Mouse (Mus musculus): Measurements from ENCODE around the gene Rab11fip3. TPM values are rescaled to one million over a fixed set of nuclear protein-coding genes. Genes with fewer than 3 reads are reported as not detected.

The Rab11fip3 gene
- polyA plus RNA-seq, 1 experiment from 2014 or later: 29.5 TPM

- no peak overlapping the region for H3K9ac ChIP-seq
- no peak overlapping the region for H3K4me3 ChIP-seq (replicated peaks; ENCODE audit: low read length)
- DNase-seq (ENCODE audit: low spot score) (no peak), ATAC-seq (ENCODE audit: low FRiP score) (no peak)
- no peaks in the 10 kb centered on the region for H3K27me3 ChIP-seq (ENCODE audit: control insufficient read depth, insufficient read depth, low read length)
- H3K4me2 ChIP-seq (replicated peaks): no peak overlapping the region
- no peaks in the 10 kb centered on the region for H3K4me1 ChIP-seq (replicated peaks; ENCODE audit: control insufficient read depth, insufficient read depth, low read length)
- no peak overlapping the region for H3K27ac ChIP-seq
- WGBS: 89% methylated on average over 11 of the region's 11 CpGs
- no peaks in the 10 kb centered on the region for H3K9me3 ChIP-seq (ENCODE audit: control insufficient read depth, low read length)
- peaks cover 27% of the 10 kb centered on the region for H3K36me3 ChIP-seq (replicated peaks; ENCODE audit: control insufficient read depth, insufficient read depth)
Observed at GRCm38 (mm10) chr17:25958771-25959494, 110.4 kb downstream of the Rab11fip3 start.

- Histone ChIP-seq H3K27me3 (ENCODE audit: control insufficient read depth, insufficient read depth, low read length) (peaks cover 11% of the 10 kb centered on the region), H3K9ac (no peak overlapping the region), H3K36me3 (replicated peaks; ENCODE audit: control insufficient read depth, insufficient read depth) (peaks cover 26% of the 10 kb centered on the region), H3K27ac (no peak overlapping the region), H3K4me2 (replicated peaks) (no peak overlapping the region), H3K9me3 (ENCODE audit: control insufficient read depth, low read length) (no peaks in the 10 kb centered on the region), H3K4me3 (replicated peaks; ENCODE audit: low read length) (no peak overlapping the region), H3K4me1 (replicated peaks; ENCODE audit: control insufficient read depth, insufficient read depth, low read length) (no peaks in the 10 kb centered on the region)
- DNase-seq (ENCODE audit: low spot score): no peak
- WGBS: 68% methylated on average over 14 of the region's 14 CpGs
- no peak for ATAC-seq (ENCODE audit: low FRiP score)
Observed at GRCm38 (mm10) chr17:25957586-25958051, 111.7 kb downstream of the Rab11fip3 start.

DNA sequence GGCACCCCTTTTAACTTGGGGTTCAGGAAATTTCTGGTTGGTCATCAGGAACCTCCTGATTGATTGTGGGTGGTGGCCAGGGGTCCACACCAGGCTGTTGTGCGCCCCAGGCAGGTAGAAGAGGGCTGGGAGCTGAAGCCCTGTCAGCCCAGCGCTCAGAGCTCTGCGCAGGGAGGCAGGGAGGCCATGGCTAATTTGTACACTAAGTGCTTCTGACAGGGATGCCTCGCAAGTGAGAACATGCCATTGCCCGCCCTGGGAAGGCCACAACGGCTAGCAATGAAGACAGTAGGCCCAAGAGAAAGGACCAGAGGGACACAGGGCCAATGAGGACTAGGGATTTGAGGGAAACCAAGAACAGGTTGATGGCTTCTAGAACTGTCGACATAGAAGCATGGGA is 112.7 kb downstream of the Rab11fip3 start:
- H3K4me3 ChIP-seq (replicated peaks; ENCODE audit: low read length): no peak overlapping the region
- no peak overlapping the region for H3K4me2 ChIP-seq (replicated peaks)
- DNase-seq (ENCODE audit: low spot score) (no peak), ATAC-seq (ENCODE audit: low FRiP score) (no peak)
- peaks cover 21% of the 10 kb centered on the region for H3K27me3 ChIP-seq (ENCODE audit: control insufficient read depth, insufficient read depth, low read length)
- no peaks in the 10 kb centered on the region for H3K9me3 ChIP-seq (ENCODE audit: control insufficient read depth, low read length)
- H3K36me3 ChIP-seq (replicated peaks; ENCODE audit: control insufficient read depth, insufficient read depth): peaks cover 16% of the 10 kb centered on the region
- no peak overlapping the region for H3K9ac ChIP-seq
- H3K4me1 ChIP-seq (replicated peaks; ENCODE audit: control insufficient read depth, insufficient read depth, low read length): peaks cover 5% of the 10 kb centered on the region
- WGBS: 86% methylated on average over 7 of the region's 7 CpGs
- peak overlapping the region; percentile 14; the same call in 1 of the 2 replicates for H3K27ac ChIP-seq

GRCm38 (mm10) chr17:25956201-25956600 is 113.2 kb downstream of the Rab11fip3 start:
- peak overlapping the region; percentile 14; the same call in 1 of the 2 replicates for H3K27ac ChIP-seq
- H3K4me1 ChIP-seq (replicated peaks; ENCODE audit: control insufficient read depth, insufficient read depth, low read length): peaks cover 9% of the 10 kb centered on the region
- H3K27me3 ChIP-seq (ENCODE audit: control insufficient read depth, insufficient read depth, low read length): peaks cover 25% of the 10 kb centered on the region
- no peak overlapping the region for H3K4me3 ChIP-seq (replicated peaks; ENCODE audit: low read length)
- DNase-seq (ENCODE audit: low spot score) (no peak), ATAC-seq (ENCODE audit: low FRiP score) (0 out of 2 replicates have a peak, but pooled peaks have one; percentile 39)
- H3K9me3 ChIP-seq (ENCODE audit: control insufficient read depth, low read length): no peaks in the 10 kb centered on the region
- no peak overlapping the region for H3K9ac ChIP-seq
- no peak overlapping the region for H3K4me2 ChIP-seq (replicated peaks)
- 56% methylated on average over 7 of the region's 7 CpGs for WGBS
- peaks cover 13% of the 10 kb centered on the region for H3K36me3 ChIP-seq (replicated peaks; ENCODE audit: control insufficient read depth, insufficient read depth)

GRCm38 (mm10) chr17:25955736-25956135 is 113.6 kb downstream of the Rab11fip3 start:
- H3K4me3 ChIP-seq (replicated peaks; ENCODE audit: low read length): no peak overlapping the region
- no peak for DNase-seq (ENCODE audit: low spot score)
- H3K9ac ChIP-seq: no peak overlapping the region
- H3K4me1 ChIP-seq (replicated peaks; ENCODE audit: control insufficient read depth, insufficient read depth, low read length): peaks cover 11% of the 10 kb centered on the region
- peaks cover 13% of the 10 kb centered on the region for H3K36me3 ChIP-seq (replicated peaks; ENCODE audit: control insufficient read depth, insufficient read depth)
- no peaks in the 10 kb centered on the region for H3K9me3 ChIP-seq (ENCODE audit: control insufficient read depth, low read length)
- no peak overlapping the region for H3K27ac ChIP-seq
- H3K27me3 ChIP-seq (ENCODE audit: control insufficient read depth, insufficient read depth, low read length): peaks cover 29% of the 10 kb centered on the region
- 76% methylated on average over 3 of the region's 3 CpGs for WGBS
- no peak overlapping the region for H3K4me2 ChIP-seq (replicated peaks)
- no peak for ATAC-seq (ENCODE audit: low FRiP score)

- ATAC-seq (ENCODE audit: low FRiP score): no peak
- peaks cover 11% of the 10 kb centered on the region for H3K4me1 ChIP-seq (replicated peaks; ENCODE audit: control insufficient read depth, insufficient read depth, low read length)
- H3K4me3 ChIP-seq (replicated peaks; ENCODE audit: low read length): no peak overlapping the region
- WGBS: 86% methylated on average over 2 of the region's 2 CpGs
- H3K36me3 ChIP-seq (replicated peaks; ENCODE audit: control insufficient read depth, insufficient read depth): peaks cover 13% of the 10 kb centered on the region
- no peak overlapping the region for H3K27ac ChIP-seq
- no peak overlapping the region for H3K9ac ChIP-seq
- DNase-seq (ENCODE audit: low spot score): no peak
- peaks cover 40% of the 10 kb centered on the region for H3K27me3 ChIP-seq (ENCODE audit: control insufficient read depth, insufficient read depth, low read length)
- H3K9me3 ChIP-seq (ENCODE audit: control insufficient read depth, low read length): no peaks in the 10 kb centered on the region
- H3K4me2 ChIP-seq (replicated peaks): no peak overlapping the region
Observed at GRCm38 (mm10) chr17:25954671-25955070, 114.7 kb downstream of the Rab11fip3 start.

DNA sequence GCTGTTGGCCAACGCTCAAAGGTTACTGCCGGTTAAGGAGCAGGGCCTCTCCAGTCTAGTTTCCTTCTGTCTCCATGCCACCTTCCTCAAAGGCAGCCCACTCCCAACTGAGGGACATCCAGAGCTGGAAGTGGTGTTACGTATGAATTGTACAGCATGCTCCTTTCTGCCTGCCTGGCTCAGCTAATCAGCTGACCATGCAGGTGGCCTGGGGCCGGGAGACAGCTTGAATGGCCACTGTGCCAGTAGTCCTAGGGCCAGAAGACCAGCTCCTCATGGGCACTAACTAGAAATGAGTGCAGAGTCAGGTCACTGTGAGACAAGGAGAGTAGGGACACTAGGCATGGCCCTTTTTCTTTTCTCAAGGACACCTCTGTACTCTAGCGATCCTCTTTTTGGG is 116.2 kb downstream of the Rab11fip3 start:
- H3K36me3 ChIP-seq (replicated peaks; ENCODE audit: control insufficient read depth, insufficient read depth): no peaks in the 10 kb centered on the region; the same call in 1 of the 2 replicates
- H3K9ac ChIP-seq: no peak overlapping the region
- H3K4me1 ChIP-seq (replicated peaks; ENCODE audit: control insufficient read depth, insufficient read depth, low read length): peaks cover 11% of the 10 kb centered on the region
- no peak for DNase-seq (ENCODE audit: low spot score)
- H3K9me3 ChIP-seq (ENCODE audit: control insufficient read depth, low read length): no peaks in the 10 kb centered on the region
- H3K4me3 ChIP-seq (replicated peaks; ENCODE audit: low read length): no peak overlapping the region
- H3K4me2 ChIP-seq (replicated peaks): no peak overlapping the region
- H3K27ac ChIP-seq: no peak overlapping the region
- peaks cover 41% of the 10 kb centered on the region for H3K27me3 ChIP-seq (ENCODE audit: control insufficient read depth, insufficient read depth, low read length)
- no peak for ATAC-seq (ENCODE audit: low FRiP score)
- WGBS: 79% methylated on average over 5 of the region's 5 CpGs

- under 1% methylated on average over 56 of the region's 58 CpGs for WGBS
- Histone ChIP-seq H3K9ac (no peak within 1 kb of the TSS), H3K27ac (no peak within 1 kb of the TSS), H3K27me3 (ENCODE audit: control insufficient read depth, insufficient read depth, low read length) (peaks cover 41% of the 10 kb centered on the region), H3K4me1 (replicated peaks; ENCODE audit: control insufficient read depth, insufficient read depth, low read length) (peaks cover 11% of the 10 kb centered on the region), H3K36me3 (replicated peaks; ENCODE audit: control insufficient read depth, insufficient read depth) (no peaks in the 10 kb centered on the region), H3K4me3 (replicated peaks; ENCODE audit: low read length) (peak within 1 kb of the TSS; percentile 29), H3K9me3 (ENCODE audit: control insufficient read depth, low read length) (no peaks in the 10 kb centered on the region), H3K4me2 (replicated peaks) (peak within 1 kb of the TSS; percentile 56)
- no peak for DNase-seq (ENCODE audit: low spot score)
- ATAC-seq (ENCODE audit: low FRiP score): no peak
Observed at GRCm38 (mm10) chr17:25951803-25952623, 117.3 kb downstream of the Rab11fip3 start, which contains the start of gene A930017K11Rik. Gene A930017K11Rik, minus strand, starts transcription at chr17:25952565.

DNA sequence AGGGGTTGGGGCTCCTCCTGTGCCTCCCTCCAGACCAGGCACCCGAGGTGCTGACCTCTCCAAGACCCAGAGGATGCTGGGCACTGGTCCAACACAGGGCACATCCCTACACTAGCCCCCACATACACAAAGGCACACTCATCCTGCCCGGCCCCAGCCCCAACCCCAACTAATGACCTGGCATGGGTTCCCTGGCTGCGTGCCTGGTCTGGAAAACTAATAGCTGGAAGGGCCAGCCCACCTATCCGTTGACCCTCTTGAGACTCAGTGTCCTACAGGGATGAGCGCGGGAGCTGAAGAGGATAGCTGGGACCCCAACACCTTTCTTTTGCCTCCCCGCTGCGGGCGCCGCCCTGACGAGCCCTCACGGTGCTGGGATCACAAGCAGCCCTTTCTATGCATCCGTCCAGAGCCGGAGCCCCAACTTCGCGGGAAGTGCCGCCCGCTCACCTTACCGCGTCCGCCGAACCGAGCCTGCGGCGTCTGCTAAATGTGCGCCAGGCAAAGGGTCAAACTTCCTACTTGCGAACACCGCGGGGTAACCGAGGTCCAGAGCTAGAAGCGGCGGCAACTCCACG is 118.0 kb downstream of the Rab11fip3 start:
- 1% methylated on average over 33 of the region's 33 CpGs for WGBS
- DNase-seq (ENCODE audit: low spot score) (no peak), ATAC-seq (ENCODE audit: low FRiP score) (peak; percentile 3; the same call in 1 of the 2 replicates)
- H3K36me3 ChIP-seq (replicated peaks; ENCODE audit: control insufficient read depth, insufficient read depth): no peaks in the 10 kb centered on the region
- H3K9me3 ChIP-seq (ENCODE audit: control insufficient read depth, low read length): no peaks in the 10 kb centered on the region
- no peak overlapping the region for H3K9ac ChIP-seq
- peak overlapping the region; percentile 56 for H3K4me2 ChIP-seq (replicated peaks)
- H3K4me3 ChIP-seq (replicated peaks; ENCODE audit: low read length): peak overlapping the region; percentile 29
- H3K27ac ChIP-seq: no peak overlapping the region
- peaks cover 41% of the 10 kb centered on the region for H3K27me3 ChIP-seq (ENCODE audit: control insufficient read depth, insufficient read depth, low read length)
- peaks cover 11% of the 10 kb centered on the region for H3K4me1 ChIP-seq (replicated peaks; ENCODE audit: control insufficient read depth, insufficient read depth, low read length)
